Mouse (Mus musculus) cerebellum, adult (tissue): ENCODE results near the gene Papss1.
"Not testable (repeated sequence)": the region's sequence is repeated elsewhere in the genome, so short reads cannot be mapped to it uniquely, and the experiment has no call there.

Source experiments
- ATAC-seq: cut with Nextera tagmentation; 2 replicates; pipeline ENCODE4 v1.9.2; 2017; ENCODE audit warnings: mild to moderate bottlenecking, moderate library complexity, mixed read lengths; ENCODE audit not compliant: insufficient number of reproducible peaks, low FRiP score, low TSS enrichment

Papss1 gene

GRCm38 (mm10) chr3:131564430-131565256 lies at the start of gene Papss1:
Gene Papss1 (plus strand): TSS chr3:131564768.
- peak; percentile 95 for ATAC-seq

- ATAC-seq, result no peak
Observed at GRCm38 (mm10) chr3:131516332-131516999, 48.1 kb upstream of the Papss1 start.

- ATAC-seq, result no peak
Observed at GRCm38 (mm10) chr3:131517756-131518155, 46.8 kb upstream of the Papss1 start.

GRCm38 (mm10) chr3:131521206-131521605 lies 43.4 kb upstream of the Papss1 start:
- no peak for ATAC-seq

- no peak for ATAC-seq
Observed at GRCm38 (mm10) chr3:131522243-131522642, 42.3 kb upstream of the Papss1 start.

- ATAC-seq, result no peak
Observed at GRCm38 (mm10) chr3:131523749-131524148, 40.8 kb upstream of the Papss1 start.

GRCm38 (mm10) chr3:131524210-131524609 lies 40.4 kb upstream of the Papss1 start:
- no peak for ATAC-seq

- 0 out of 2 replicates have a peak, but pooled peaks have one; percentile 45 for ATAC-seq
Observed at GRCm38 (mm10) chr3:131524779-131525178, 39.8 kb upstream of the Papss1 start.

- ATAC-seq, result no peak
Observed at GRCm38 (mm10) chr3:131525229-131525628, 39.3 kb upstream of the Papss1 start.

- no peak for ATAC-seq
Observed at GRCm38 (mm10) chr3:131541244-131541942, 23.2 kb upstream of the Papss1 start.

- ATAC-seq, result not testable (repeated sequence)
Observed at GRCm38 (mm10) chr3:131547562-131547961, 17.0 kb upstream of the Papss1 start.

- ATAC-seq, result no peak
Observed at GRCm38 (mm10) chr3:131550046-131550445, 14.5 kb upstream of the Papss1 start.

GRCm38 (mm10) chr3:131552349-131553254 lies 12.0 kb upstream of the Papss1 start:
- ATAC-seq, result peak; percentile 60

GRCm38 (mm10) chr3:131555771-131556170 lies 8.8 kb upstream of the Papss1 start:
- no peak for ATAC-seq

- ATAC-seq, result no peak
Observed at GRCm38 (mm10) chr3:131561591-131561990, 3.0 kb upstream of the Papss1 start.

- no peak for ATAC-seq
Observed at GRCm38 (mm10) chr3:131565257-131565610, 666 bp downstream of the Papss1 start.

GRCm38 (mm10) chr3:131566281-131566680 lies 1.7 kb downstream of the Papss1 start:
- ATAC-seq, result no peak

GRCm38 (mm10) chr3:131570506-131570905 lies 5.9 kb downstream of the Papss1 start:
- ATAC-seq, result no peak

- ATAC-seq, result peak; percentile 41; the same call in 1 of the 2 replicates
Observed at GRCm38 (mm10) chr3:131573555-131573954, 9.0 kb downstream of the Papss1 start.
